Mouse (Mus musculus): ENCODE results near the gene Fastk.

Fastk gene

DNA sequence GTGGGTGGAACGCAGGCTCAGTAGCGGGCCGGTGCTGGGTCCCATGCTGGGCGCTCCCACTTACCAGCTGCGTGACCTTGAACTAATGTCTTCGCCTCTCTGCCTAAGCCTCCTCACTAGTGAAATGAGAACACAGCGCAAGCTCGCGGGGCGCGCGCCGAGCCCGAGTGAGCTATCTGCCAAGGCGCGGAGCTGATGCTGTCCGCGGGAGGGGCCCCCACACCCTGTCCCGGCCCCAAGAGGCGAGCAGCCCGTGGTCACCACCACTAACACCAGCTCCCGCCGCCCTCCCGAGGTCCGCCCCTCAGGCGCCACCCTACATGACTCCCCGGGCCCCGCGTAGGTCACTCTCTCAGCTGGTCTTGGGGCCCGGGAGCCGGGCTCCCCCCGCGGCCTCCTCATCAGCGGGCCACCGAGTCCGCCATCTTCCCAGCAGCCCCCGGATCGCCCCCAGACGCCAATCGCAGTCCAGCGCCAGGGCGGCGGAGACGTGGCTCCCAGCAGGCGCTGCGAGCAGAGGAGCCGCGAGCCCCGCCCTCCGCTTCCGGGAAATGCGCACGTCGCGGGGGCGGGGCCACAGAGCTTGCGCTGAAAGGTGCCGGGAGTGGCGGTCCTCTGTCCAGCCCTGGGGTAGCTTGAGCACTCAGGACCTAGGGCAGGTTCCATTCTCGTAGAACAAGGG is at the start of gene Fastk:
Gene Fastk (minus strand): TSS at position 542 of the 682 bp plus-strand sequence.
- WGBS: under 1% methylated on average over 60 of the region's 60 CpGs

DNA sequence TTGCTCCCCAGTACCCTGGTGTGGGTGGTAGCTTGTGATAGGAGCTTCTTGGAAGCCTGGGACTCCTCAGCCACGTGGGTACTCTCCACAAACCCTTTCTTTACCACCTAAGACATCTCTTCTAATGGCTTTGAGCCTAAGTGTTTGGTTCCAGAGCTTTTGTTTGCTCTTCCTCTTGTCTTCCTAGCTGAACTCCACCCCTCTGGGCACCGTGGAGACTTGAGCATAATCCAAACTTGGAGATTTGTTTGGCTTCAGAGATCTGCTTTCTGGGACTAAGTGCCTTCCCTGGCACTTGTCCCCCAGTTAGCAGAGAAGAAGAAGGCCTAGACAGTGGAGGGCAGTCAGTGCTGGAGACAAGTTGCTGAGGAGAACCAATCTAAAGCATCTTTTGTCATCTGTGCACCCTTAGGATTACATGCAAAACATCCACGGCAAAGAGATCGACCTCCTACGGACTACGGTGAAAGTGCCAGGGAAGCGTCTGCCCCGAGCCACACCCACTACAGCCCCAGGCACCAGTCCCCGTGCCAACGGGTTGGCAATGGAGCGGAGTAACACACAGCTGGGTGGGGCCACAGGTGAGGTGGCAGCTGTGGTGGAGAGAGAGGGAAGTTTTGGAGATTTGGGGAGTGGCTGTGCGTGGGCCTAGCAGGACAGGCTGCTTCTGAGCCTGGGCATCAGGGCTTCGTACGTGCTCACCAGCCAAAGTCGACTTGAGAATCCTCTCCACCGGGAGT is 47.6 kb upstream of the Fastk start:
- WGBS: 75% methylated on average over 16 of the region's 16 CpGs

DNA sequence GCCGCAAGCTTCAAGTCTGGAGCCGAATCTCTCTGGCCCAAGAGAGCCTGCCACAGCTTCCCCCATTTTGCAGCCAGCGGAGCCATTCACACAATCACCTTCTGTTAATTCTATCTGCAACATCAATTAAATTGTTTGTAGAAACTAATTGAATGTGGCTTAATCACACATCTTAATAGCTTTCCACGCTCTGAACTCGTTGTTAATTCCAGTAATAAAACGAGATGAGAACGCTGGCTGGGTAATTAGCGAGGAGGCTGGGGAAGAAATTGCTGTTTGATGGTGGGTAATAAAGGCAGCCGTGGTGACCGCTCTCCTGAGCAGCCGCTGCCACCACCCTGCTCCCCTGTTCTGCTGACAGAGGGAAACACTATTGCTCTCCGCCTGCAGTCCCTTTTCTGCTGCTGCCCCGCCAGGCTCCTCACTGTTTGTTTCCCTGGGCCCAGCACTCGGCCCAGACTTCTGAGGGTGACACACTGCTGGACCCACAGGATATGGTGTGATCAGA is 45.4 kb upstream of the Fastk start:
- WGBS: 72% methylated on average over 14 of the region's 14 CpGs

DNA sequence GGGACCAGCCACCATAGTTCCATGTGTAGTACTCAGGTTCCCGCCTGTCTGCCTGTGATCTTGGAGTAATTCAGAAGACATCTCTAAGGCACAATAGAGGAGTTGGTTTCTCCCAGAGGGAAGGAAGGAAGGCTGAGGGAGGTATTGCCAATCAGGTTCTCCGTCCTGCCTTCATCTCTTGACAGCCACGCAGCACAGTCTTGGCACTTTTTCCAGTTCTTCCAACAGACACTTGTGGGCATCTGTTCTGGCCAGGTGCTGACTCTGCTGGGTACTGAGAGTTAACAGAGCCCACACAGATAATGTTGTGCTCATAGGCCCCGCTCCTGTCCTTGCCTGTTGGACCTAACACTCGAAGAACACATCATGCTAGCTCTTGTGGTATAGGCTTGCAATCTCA is 41.7 kb upstream of the Fastk start:
- 75% methylated on average over 5 of the region's 5 CpGs for WGBS

DNA sequence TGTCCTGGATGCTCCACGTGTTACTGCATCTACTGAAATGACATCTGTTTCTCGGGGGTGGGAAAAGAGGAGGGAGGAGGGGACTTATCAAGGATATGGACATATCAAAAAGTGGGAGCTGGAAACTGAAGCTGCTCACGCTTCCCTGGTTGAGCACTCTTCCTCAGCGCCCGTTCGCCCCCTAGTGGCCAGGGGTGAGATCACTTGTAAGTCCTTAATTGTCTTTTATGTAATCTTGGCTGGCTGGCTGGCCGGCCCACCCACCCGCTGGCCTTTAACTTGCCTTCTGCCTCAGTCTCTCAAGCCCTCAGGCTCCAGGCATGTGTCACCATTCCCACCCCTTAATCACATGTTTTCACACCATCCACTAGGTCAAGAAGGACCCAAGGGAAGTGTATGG is 41.0 kb upstream of the Fastk start:
- 1% methylated on average over 8 of the region's 8 CpGs for WGBS

DNA sequence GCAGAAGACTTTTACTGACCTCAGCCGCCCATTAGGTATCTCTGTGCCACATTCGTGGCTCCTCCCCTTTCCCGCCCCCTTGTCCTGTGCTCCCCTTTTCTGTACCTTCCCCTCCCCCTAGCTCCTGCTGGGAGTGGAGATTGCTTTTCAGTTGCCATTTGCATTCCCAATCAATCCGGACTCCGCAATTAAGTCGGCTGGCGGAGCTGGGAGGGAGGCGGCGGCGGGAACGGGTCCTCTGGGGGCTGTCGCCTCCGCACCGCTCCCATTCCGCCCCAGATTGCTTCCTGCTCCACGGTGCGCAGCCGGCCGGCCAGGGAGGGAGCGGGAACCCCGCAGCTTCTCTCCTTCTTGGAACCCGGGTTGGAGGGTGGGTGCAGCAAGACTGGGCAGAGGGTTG is 39.9 kb upstream of the Fastk start:
- WGBS: 32% methylated on average over 22 of the region's 22 CpGs

DNA sequence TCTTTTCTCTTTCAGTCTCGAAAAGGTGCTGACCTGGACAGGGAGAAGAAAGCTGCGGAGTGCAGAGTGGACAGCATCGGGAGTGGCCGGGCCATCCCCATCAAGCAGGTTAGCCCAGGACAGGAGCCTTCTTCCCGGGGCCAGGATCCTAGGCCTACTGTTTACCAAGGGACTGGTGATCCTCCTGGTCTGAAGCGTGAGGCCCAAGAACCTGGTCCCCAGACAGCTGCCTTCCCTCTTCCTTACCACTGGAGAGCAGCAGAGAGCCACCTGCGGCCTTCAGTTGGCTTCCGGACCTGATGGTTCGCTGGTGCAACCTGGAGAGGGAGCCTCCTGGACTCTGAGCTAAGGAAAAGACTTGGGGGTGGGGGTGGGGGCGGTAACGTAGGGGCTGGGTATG is 38.2 kb upstream of the Fastk start:
- WGBS: 32% methylated on average over 11 of the region's 11 CpGs

DNA sequence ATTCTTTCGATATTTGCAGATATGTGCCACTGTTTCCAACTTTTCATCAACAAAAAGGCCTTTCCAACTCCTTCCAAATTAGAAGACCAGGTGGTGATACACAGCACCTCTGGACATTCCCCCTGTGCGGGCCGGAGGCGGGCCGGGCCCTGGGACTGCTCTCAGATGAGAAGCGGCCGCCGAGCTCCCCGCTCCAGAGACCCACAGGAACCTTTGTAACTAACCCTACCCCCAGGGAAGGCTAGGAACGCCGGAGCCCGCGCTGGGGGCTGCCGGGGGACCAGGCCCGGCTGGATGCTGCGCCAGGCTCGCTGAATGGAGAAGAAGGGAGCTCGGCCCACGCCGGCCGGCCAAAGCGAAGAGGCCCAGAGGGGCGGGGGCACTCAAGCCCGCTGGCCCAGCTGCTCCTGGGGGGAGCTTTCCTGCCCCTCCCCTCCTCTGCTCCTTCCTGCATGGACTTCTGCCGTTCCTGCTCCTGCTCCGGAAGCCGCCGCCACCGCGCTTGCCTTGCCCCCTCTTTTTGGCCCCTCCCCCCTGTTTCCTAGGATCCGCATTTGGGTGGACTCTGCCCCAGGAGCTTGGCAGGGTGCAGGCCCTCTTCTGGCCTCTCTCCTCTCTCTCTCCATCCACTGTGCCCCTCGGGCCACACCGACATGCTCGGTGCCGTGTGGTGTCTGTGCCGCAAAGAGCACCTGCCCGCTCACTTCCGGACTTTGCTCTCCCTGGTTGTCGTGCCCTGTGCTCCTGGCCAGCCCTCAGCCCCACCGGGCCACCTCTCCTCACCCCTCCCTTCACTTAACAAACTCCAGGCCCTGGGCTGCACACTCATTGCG is 37.4 kb upstream of the Fastk start:
- 61% methylated on average over 41 of the region's 41 CpGs for WGBS

DNA sequence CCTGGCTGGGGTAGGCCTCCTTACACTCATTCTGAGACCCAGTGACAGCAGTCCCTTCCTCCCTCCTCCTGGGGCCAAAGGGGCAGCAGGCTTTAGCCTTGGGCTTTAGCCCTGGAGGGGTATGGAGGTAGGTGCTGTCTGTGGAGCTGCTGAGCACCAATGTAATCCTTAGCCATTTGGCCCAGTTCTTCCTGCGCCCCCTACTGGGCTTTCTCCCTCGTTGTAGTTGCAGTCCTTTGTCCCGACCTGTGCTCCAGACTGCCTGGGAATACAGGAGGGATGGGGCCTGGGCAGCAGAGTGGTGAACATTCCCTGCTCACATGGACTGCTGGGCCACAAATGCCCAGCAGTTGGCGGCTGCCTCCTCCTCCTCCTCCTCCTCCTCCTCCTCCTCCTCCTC is 36.6 kb upstream of the Fastk start:
- WGBS: 3% methylated on average over 3 of the region's 4 CpGs

DNA sequence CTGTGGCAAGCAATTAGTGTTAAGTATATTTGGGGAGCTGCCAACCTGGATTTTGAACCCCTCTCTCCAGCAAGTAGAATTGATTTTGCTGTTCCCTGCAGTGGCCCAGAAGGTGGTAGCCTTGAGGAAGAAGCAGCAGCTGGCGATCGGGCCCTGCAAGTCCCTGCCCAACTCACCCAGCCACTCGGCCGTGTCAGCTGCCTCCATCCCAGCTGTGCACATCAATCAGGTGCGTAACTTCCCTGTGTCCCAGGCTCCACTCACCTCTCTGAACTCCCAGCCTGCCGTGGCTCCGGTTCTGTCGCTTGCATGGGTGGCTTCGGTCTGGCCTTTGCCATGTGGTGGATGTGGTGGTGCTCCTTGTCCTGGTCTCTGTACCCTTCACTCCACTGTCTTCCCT is 32.8 kb upstream of the Fastk start:
- WGBS: 93% methylated on average over 9 of the region's 9 CpGs

DNA sequence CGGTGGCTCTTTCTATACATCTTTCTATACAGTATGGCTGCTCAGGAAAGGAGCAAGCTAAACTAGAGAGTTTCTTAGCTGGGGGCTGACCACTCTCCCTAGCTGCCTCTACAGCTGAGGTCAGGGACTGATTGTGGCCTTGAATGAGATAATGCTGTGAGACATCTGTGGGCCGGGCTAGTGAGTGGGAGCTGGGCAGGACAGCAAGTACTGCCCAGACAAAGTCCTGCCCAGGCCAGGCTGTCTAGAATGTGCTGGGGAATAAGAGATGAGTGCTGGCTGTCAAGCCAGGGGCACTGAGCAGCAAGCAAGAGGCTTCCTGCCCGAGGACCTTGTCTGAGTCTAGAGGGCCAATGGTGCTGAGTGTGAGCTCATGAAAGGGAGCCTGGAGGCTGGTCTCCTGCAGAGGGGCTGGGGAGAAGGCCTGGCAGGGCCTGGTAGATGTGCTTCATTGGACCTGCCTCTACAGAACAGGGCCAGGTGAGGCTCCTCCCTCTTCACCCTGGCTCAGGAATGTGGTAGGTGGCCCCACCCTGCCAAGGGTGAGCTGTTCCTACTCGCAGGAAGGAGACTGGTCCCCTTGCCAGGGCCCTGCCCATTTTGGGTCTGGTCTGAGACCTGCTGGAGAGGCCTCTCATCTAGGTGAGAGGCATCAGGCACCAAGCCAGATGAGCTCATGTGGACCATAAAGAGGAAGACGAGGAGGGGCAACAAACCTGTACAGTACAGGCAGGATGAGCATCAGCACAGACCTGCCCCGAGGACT is 30.6 kb upstream of the Fastk start:
- 71% methylated on average over 6 of the region's 6 CpGs for WGBS

DNA sequence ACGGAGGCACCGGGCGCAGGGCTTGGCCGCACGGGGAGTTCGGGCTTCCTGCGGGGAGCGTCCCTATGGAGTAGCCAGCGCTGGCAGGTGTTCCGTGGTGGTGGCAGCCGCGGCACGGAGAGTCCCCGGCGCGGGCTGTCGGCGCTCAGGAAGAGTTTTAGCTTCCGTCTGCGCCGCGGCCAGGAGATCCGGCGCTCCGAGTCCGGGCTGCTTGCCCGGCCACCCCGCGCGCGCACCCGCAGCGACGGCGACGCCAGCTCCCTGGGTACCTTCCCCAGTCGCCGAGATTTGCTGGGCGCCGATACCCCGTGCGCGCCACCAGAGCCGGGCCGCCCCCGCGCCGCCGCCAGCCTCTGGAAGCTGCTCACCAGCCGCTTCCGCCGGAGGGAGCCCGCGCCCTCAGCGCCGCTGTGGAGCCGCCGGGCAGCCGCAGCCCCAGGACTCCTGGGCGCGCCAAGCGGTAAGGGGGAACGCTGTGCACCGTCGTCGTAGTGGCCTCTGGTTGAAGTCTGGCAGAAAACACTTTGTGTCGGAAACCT is 29.7 kb upstream of the Fastk start:
- WGBS: 5% methylated on average over 67 of the region's 67 CpGs

DNA sequence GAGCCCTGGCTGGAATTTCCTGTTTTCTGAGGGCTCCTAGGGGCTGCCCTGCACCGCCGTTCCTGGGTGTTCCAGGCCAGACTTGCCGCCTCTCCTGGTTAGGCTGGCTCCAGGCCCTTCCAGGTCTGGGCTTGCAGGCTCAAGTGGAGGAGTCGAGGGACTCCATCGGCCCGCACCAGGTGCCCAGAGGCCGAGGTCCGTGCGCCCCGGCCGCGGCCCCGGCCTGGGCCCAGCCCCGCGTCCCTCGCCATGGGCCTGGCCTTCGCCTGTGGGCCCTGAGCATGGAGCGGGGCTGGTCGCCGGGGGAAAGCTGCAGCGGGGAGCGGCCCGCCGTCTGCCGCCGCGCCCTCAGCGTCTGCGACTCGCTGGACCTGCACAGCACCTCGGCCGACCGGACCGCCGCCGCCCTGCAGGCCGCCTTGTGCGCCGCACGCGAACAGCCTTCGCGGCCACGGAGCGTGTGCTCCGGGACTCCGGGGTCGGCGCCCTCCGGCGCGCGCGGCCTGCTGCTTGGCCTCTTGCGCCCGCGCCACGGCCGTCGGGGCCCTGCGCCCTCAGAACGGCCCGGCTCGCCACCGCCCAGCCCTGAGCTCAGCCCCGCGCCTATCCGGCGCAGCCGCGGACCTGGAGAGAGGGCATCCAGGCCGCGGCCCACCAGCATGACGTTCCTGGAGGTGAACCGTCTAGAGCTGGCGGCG is 29.1 kb upstream of the Fastk start:
- WGBS: 24% methylated on average over 77 of the region's 77 CpGs

DNA sequence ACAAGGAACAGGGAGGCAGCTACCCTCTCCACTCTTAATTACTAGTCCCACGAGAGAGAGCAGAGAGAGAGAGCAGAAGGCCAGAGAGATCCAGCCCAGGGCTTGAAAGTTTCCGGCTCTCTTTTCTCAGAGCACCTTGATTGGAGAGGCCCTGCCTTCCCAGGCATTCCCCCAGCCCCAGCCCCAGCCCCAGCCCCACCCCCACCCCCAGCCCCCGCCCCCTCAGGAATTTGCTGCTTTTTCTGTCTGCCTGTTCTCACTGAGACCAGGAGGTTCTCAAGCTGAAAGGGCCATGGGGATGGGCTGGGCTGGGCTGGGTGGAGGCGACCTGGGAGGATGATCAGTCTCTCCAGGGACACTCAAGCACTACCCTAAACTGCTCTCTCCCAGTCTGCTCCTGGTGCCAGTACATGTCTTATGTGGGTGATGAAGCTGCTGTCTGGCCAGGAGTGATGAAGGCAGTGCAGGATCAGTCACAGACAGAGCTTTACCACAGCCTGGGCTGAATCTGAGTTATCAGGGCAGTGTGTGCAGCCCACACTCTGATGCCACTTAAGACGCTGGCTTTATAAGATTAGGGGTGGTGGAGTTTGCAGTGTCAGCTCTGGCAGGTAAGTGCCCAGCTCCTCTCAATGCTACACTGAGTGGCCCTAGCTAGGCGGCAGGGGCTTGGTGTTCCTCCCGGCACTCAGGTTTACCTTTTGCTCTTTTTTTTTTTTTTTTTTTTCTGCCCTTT is 28.0 kb upstream of the Fastk start:
- 69% methylated on average over 7 of the region's 7 CpGs for WGBS

DNA sequence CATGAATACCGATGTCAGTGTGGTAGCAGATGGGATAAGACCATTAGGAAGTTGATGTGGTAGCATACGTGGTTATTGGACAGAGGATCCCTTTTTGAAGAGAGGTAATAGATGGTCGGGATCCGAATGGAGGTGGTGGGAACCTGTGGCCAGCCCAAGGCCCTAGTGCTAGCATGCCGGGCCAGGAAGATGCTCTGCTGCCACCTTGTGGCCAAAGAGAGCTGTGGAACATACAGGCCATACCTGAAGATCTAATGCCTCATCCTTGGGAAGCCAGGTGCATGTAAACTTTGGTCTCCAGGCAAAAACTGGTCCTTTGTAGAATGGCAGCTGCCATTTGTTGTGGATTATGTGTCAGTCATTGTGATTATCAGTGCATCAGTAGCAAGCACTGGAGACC is 25.5 kb upstream of the Fastk start:
- 15% methylated on average over 5 of the region's 5 CpGs for WGBS

DNA sequence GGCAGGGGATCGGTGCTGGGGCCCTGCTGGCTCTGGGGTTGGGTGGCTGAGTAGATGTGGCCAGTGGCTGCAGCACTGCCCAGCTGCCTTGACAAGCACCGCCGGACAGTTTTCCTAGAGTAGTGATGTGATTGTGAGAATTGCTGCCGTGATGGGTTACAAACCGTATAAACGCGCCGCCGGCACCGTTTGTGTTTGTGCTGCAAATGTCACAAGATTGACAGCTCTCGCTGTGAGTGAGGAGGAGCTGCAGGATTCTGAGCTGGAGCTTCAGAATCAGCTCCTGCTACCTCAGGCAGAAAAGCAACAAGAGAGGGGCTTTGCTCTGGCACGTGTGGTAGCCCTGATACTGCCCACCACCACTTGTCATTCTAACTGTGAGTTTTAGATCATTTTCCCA is 21.7 kb upstream of the Fastk start:
- WGBS: 36% methylated on average over 12 of the region's 12 CpGs

DNA sequence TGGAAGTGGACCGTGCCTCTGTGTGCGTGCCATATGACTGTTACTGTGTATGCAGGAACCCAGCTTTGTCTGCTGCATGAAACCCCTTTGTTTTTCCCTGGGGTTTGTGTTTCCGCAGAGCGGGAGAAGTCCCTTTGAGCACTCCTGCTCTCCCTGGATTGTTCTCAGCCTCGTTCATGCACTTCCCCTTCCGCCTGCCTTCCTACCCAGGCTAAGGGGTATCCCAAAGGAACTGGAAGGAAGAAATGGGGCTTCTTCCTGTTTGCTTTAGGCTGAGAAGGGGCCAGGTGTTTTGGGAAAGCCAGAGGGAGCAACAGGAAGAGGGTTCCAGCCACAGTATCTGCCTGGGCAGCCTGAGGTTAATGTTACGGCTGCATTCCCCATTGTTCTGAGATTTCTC is 10.5 kb upstream of the Fastk start:
- 45% methylated on average over 7 of the region's 7 CpGs for WGBS

DNA sequence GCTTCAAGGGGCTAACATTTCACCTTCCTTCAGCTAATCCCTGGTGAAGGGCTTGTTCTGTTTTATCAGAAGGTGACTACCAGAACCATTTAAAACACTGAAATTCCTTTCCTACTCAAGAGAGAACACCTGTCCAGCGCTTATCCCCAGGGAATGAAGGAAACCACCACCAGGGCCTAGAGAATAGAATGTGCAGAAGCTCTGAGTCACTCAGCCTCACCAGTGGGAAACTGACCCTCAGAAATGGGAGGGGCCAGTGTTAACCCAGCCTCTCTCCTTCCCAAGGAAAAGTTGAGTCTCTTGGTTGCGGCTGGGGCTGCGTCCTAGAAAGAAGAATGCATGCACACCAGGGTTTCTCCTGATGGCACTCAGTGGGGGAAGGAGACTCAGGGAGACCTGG is 10.0 kb upstream of the Fastk start:
- WGBS: 44% methylated on average over 3 of the region's 3 CpGs

DNA sequence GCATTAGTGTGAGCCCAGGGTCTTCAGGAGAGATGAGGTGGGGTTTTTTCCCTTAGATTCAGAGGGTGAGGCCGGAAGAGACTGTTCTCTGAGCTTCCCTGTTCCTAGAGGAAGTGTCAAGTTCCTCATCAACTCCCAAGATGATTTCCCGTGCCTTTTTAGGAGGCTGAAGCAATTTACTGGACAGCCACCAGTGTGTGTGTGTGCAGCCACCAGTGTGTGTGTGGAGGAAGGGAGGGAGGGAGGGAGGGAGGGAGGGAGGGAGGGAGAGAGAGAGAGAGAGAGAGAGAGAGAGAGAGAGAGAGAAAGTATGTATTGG is 8.9 kb upstream of the Fastk start:
- 10% methylated on average over 2 of the region's 2 CpGs for WGBS

DNA sequence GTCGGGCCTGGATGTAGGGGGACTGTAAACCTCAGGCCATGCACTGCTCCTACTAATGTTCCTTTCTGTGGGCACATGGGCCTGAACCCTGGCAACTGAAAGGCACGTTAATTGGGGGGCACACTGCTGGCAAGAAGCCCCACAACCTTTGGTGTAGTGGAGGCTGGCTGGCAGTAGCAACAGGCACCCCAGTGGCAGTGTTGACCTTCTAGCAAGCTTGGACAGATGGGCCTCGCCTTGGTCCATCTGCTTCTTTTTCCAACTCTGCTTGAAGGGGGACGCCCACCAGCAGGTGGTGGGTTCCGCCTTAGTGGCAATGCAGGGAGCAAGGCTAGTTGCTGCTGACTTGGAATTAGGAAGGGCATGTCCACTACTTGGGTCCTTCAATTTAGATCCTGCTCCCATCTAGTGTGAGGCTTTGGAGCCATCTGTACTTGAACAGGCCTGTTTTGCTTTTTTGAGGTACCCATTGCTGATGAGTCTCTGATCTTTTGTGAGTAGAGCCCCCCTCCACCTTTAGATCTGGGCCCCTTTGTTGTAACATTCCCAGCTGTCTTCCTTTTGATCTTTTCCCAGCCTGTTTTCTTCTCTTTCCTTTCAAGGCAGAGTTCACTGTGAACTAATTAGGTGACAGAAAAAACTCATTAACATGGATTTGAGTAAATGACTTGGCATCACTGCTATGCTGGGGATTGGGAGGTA is 8.3 kb upstream of the Fastk start:
- 11% methylated on average over 5 of the region's 5 CpGs for WGBS

Data from cerebral cortex, adult 2 months (tissue).